Mouse (Mus musculus): ENCODE results near the gene Paf1.

The Paf1 gene

DNA sequence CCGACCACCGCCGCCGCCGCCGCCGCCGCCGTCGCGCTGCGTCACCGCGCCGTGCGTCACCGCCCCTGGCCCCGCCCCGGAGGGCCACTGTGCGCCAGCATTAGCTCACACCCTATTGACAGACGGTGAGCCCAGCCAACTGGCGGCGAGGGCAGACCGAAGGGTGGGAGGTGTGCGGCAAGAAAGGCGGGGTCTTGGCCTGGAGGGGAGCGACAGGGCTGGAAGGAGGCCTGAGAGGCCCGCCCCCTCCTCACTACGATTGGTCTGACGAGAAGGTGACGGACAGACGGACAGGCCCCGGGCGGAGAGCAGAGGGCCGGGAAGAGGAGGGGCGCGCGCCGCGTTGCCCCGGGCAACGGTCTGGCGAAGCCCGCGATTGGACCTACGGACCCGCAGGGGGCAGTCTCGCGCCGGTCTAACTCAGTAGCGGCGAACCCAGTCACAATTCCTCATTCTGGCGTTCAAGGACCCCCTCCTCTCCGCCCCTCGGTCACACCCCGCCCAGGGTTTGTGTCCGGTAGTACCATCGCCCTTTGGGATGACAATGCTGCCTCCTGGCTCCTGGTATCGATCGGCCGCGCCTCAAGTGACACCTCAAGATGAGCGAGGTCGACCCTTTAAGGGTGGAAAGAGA is 43.6 kb downstream of the Paf1 start:
- peak; percentile 99 for DNase-seq (ENCODE audit: low spot score)

DNA sequence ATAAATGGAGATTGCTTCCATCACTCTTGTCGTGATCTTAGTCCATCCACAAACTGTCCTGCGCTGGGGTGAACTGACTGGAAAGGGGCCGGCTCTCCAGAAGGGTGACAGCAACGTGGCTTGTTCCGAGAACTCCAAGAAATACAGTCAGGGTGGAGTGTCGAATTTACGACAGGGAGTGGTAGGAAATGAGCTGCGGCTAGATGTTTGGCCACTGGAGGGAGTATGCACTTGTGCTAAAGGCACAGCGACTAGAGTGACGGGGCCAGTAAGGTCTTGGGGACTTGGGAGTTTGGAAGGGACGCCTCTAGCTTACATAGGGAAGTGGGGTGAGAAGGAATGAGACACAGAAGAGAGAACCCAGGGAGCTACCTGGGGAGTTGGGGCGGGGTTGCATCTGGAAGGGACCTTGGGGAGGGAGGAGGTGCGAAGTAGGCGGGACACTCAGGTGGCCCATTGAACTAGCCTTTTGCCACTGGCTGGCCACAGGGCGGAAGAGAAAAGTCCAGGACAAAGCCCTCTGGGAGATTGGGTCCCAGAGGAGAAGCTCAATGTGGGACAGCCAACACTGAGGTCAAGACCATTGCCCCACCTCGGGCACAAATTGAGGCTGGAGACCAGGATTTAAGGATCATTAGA is 44.3 kb downstream of the Paf1 start, which contains the start of gene Gmfg:
Gene Gmfg (plus strand): TSS at position 516 of the 639 bp plus-strand sequence.
- DNase-seq (ENCODE audit: low spot score), result peak; percentile 68

GRCm38 (mm10) chr7:28437964-28438363 is 45.2 kb downstream of the Paf1 start:
- no peak for DNase-seq (ENCODE audit: low spot score)

GRCm38 (mm10) chr7:28438771-28439170 is 46.0 kb downstream of the Paf1 start:
- DNase-seq (ENCODE audit: low spot score), result no peak

- no peak for DNase-seq (ENCODE audit: low spot score)
These were observed 48.0 kb downstream of the Paf1 start for GRCm38 (mm10) chr7:28440739-28441138.

DNA sequence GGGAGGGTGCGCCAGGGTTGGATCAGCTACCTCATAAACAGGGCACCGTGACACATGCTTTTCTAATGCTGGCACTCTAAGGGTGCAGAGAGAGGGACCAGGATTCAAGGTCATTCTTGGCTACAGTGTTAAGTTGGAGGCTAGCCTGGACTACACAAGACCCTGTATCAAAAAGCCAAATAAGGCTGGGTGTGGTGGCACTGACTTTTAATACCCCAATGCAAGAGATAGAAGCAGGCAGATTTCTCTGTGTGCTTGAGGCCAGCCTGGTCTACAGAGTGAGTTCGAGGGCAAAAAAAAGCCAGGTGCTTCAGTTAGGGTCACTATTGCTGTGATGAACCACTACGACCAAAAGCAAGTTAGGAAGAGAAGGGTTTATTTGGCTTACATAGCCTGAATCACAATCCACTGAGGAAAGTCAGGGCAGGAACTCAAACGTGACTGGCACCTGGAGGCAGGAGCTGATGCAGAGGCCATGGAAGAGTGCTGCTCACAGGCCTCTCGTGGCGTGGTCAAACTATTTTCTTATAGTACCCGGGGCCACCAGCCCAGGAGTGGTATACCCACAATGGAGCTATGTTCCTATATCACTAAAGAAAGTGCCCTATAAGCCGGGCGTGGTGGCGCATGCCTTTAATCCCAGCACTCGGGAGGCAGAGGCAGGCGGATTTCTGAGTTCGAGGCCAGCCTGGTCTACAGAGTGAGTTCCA is 49.2 kb downstream of the Paf1 start:
- no peak for DNase-seq (ENCODE audit: low spot score)

DNA sequence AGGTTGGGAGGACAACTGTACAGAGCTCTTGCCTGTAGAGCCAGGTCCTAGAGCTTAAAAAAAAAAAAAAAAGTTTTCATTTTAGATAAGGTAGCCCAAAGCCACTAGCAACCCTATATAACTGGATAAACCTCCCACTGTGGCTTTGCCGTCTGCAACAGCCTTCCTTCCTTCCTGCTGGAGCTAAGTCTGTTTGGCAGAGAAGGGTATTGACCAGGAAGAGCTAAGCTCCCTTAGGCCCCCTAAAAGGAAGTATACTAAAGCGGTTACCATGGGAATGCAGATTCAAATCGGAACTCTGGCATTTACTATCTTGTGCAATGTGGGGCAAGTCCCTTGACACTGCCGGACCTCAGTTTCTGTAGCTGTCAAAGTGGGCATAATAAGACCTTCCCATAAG is 49.9 kb downstream of the Paf1 start:
- DNase-seq (ENCODE audit: low spot score), result no peak

GRCm38 (mm10) chr7:28444344-28444974 is 51.7 kb downstream of the Paf1 start:
- DNase-seq (ENCODE audit: low spot score), result no peak

DNA sequence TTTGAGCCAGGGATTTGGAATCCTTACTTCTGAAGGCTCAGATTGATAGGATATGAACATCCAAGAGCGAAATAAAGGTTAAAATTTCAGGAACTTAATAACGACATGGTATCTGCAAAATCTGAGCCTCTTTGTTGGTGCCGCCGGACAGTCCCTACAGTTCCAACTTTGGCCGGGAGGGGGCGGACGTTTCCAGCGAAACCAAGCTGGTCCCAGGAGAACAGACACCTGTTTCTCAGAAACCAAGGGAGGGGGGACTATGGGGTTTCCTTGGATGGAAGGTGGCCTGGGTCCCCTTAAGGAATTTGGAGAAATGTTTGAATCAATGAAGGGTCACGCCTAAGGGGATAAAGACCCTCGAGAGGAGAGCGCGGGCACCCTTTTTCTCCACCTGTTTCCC is 53.7 kb downstream of the Paf1 start:
- DNase-seq (ENCODE audit: low spot score), result peak; percentile 80

DNA sequence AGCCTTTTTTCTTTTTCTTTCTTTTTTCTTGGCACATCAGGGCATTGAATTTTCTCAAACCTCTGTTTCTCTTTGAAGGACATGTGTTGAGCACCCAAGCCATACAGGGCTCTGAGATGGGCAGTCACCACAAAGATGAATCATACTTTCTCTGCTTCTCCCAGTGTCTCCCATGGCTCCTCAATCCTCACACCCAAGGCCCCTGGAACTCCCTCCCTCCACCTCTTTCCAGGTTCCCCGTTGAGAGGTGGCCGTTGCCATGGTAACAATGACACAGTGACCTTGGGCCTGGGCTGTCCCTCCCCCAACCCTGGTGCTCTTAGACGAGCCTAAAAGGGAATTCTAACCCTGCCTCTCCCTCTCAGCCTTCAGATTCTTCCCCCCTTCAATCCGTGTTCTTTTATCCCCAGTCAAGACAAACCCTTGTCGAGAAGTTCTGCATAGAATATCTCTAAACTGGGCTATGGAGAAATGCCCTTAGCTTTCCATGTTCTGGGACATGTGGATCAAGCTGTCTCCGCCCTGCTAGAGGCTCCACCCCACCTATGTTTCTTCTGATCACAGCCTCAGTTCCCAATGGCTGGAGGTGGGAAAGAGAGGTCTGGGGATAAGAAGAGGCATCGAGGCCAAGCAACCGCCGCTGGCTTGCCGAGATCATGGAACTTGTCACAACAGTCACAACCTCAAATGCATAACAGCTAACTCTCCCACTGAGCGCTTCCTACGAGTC is 54.5 kb downstream of the Paf1 start:
- no peak for DNase-seq (ENCODE audit: low spot score)

DNA sequence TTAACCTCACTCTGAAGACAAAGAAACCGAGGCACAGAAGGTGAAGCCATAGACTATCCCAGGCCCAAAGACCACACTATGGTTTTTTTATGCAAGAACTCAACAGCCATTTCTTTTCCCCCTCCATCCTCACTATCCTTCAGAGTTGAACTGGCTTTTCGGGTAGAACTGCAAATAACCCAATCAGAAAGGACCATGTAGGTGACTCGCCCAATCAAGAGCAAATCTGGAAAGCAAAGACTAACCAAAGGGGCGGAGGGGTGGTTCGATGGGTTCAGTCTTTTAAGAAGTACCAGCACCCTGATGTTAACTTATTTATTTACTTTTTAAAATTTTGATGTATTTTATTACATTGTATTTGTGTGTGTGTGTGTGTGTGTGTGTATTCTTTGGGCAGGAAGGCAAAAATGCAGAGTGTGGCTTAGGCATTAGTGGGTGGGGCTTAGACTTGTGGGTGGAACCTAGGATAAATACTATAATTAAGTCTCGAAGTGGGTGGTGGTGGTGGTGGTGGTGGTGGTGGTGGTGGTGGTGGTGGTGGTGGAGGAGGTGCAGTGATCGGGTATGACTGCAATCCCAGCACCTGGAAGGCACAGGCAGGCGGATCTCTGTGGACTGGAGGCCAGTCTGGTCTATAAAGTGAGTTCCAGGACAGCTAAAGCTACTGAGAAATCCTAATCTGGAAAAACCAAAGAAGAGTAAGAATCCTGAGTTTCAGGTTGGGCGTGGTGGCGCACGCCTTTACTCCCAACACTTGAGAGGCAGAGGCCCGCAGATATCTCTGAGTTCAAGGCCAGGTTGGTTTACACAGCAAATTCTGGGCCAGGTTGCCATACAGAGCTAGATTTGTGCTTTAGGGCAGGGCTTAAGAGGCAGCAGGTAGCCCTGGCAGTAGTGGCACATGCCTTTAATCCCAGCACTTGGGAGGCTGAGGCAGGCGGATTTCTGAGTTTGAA is 55.4 kb downstream of the Paf1 start:
- no peak for DNase-seq (ENCODE audit: low spot score)
